Mouse (Mus musculus): Measurements from ENCODE around the gene Cacna2d3.
A peak's percentile ranks its signal among the peaks of the same experiment; 100 is the strongest.

The Cacna2d3 gene

GRCm38 (mm10) chr14:29382786-29383185 is 338.9 kb downstream of the Cacna2d3 start:
- DNase-seq, result peak; percentile 27 to 56

GRCm38 (mm10) chr14:29366911-29367310 is 354.8 kb downstream of the Cacna2d3 start:
- DNase-seq, result peak; percentile 45 to 70

GRCm38 (mm10) chr14:29362448-29362847 is 359.2 kb downstream of the Cacna2d3 start:
- DNase-seq, result no peak

GRCm38 (mm10) chr14:29350627-29351026 is 371.0 kb downstream of the Cacna2d3 start:
- no peak for DNase-seq

GRCm38 (mm10) chr14:29341581-29341980 is 380.1 kb downstream of the Cacna2d3 start:
- DNase-seq, result no peak

- no peak for DNase-seq
Measured at GRCm38 (mm10) chr14:29340728-29341127, 380.9 kb downstream of the Cacna2d3 start.

- DNase-seq, result no peak
Measured at GRCm38 (mm10) chr14:29334897-29335296, 386.8 kb downstream of the Cacna2d3 start.

DNA sequence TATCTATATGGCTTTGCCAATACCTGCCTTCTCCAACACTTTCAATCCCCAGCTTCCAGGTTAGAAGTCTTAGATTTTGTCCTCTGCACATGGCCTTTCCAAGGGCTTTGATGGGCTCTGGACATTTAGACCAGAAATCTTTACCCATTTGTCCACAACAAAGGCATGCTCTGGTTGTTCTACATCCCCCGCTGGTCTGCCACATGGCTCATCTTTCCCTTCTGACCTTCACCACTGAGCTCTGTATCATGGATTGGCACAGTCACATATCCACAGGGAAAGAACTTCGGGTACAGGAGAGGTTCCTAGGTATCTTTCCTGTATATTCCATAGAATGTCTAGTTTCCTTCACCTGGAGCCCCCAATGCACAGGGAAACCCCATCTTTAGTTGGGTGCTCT is 387.4 kb downstream of the Cacna2d3 start:
- no peak for DNase-seq

- no peak for DNase-seq
Measured at GRCm38 (mm10) chr14:29324430-29324782, 397.3 kb downstream of the Cacna2d3 start.

DNA sequence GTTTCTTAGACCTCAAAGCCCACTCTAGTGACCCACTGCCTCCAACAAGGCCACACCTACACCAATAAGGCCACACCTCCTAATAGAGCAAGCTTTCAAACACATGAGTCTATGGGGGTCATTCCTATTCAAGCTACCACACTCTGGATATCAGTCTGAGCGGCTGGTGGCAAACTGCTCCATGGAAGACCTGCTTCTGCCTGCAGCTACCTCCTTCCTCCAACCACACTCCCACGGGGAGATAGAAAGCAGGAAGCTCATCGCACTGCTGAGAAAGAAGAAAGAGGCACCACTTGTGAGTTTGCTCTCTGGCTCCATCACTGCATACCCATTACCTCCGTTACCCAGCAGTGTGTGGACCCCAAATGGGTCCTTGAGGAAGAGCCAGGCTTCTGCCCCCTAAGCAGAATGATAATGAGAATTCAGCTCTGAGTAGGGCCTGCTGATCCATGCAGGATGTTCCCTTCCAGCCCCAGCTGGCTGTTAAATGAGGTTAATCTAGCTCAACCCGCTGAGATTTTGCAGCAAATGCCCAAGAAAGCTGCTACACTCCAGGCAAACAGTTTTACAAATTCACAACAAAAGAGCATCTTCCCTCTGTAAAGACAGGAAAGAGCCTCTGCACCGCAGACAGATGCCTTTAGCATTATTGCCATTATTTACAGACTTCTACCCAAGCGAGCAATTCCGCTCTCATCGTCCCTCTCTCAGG is 397.8 kb downstream of the Cacna2d3 start:
- DNase-seq, result no peak

GRCm38 (mm10) chr14:29313431-29313830 is 408.2 kb downstream of the Cacna2d3 start:
- DNase-seq, result no peak

DNA sequence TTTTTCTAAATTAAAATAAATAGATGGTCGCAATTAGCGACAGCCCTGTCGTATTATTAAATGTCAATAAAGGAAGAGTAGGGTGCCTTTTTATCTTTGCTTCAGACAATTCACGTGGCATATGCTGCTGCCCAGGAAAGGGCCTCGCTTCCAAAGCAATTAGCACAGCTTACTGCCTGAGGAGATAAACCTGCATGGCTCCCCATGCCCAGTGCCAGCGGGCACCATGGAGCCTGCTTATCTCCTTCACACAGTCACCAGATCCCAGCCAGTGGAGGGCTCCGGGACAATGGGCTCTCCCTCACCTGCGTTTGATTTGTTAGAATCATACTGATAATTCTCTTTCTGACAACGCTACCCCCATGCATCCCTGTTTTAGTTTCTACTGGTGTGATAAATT is 416.0 kb downstream of the Cacna2d3 start:
- DNase-seq, result no peak

DNA sequence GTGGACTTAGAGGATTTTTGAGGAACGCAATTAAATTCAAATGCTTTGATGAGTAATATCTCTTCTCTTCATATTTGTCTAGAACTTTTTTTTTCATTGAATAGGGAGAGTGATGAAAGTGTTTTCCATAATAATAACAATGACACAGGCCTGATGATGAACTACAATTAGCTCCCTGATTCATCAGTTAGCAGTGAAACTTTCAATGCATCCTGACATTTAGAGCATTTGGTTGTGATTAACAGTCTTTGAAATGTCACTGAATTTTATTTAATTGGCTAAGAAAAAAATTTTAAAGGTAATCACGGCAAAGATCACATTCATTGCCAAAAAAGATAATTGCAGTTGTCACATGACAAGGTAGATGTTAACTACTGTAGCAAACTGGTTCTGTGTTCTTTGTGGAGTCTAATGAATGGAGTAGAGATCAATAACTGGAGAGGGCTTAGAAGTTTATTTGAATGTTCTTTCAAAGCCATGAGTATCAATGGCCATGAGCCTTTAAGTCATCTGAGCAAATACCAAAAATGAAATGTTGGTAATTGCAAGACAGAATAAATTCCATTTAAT is 425.4 kb downstream of the Cacna2d3 start:
- DNase-seq, result no peak

DNA sequence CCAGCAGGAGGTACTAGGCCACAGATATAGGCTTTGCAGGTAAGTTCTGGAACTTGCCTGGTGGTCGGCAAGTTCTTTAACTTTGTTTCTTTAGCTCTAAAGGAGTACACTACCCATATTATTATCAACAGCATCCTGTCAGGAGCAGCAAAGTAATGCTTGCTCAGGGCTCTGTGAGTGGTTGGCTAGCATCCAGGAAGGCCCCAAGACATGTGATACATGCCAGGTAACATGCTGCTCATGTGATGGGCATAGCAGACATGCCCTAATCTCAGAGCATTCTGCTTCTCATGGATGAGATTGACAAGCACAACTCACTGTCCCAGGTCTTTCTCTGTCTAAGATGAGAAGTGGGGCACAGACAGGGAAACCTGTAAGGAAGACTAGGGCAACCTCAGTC is 442.8 kb downstream of the Cacna2d3 start:
- DNase-seq, result no peak

GRCm38 (mm10) chr14:29278401-29278800 is 443.3 kb downstream of the Cacna2d3 start:
- DNase-seq, result no peak

GRCm38 (mm10) chr14:29277701-29278100 is 444.0 kb downstream of the Cacna2d3 start:
- no peak for DNase-seq

- DNase-seq, result no peak
Measured at GRCm38 (mm10) chr14:29273890-29274289, 447.8 kb downstream of the Cacna2d3 start.

DNA sequence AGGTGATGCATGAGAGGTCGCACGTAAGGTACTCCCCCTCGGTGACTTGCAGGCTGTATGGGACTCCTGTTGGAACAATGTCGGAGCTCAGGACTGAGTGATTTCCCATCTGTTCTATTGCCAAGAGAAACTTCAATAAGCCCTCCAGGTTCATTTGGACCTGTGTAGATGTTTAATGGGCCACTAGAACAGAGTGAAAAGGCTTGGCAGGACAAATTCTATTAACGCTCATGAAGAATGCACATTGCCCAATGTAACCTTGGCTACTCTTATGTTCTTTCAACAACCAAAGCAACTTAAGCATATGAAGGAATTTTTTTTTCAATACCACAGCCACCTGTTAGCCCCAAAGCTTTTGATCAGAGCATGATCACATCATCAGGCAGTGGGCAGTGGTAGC is 451.1 kb downstream of the Cacna2d3 start:
- no peak for DNase-seq

DNA sequence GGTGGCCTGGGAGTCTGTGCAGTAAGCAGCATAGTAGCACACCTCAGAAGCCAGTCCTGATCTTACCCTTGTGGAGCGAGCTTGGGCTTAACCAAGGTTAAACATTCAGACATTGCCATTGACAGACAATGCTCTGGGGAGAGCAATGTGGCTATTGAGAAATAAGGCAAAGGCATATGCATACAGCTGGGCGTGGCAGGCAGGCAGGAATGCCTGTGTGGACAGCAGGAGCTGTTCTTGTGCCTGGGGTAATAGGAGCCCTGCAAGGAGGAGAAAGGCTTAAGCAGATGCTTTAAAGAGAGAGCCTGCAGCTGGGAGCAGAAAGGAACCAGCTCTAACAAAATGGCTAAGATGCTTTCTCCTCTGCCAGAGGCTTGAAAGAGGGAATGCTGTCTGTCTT is 451.8 kb downstream of the Cacna2d3 start:
- DNase-seq, result no peak

- no peak for DNase-seq
Measured at GRCm38 (mm10) chr14:29268609-29269008, 453.1 kb downstream of the Cacna2d3 start.

- peak in 1 of 2 experiments; percentile 43 for DNase-seq
Measured at GRCm38 (mm10) chr14:29267233-29267874, 454.3 kb downstream of the Cacna2d3 start.

DNA sequence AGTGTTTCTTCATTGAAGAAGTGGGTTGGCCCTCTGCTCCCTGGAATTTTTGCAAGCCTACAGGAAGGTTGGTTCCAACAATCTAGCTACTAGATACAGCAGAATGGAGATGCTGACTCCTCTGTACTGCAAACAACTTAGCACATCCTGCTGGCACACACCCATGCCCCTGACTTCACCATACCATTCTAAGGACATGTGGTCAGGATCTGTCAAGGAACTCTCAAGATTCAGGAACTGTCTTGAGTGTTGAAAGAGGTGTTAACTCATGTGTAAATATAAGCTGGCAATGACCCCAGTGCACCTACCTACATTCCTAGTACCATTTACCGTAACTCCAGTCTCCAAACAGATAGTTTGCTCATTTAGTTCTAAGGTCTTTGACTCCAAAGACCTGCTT is 461.0 kb downstream of the Cacna2d3 start:
- DNase-seq, result no peak

- DNase-seq, result peak in 1 of 2 experiments; percentile 39
Measured at GRCm38 (mm10) chr14:29243516-29243915, 478.1 kb downstream of the Cacna2d3 start.

GRCm38 (mm10) chr14:29238446-29238845 is 483.2 kb downstream of the Cacna2d3 start:
- DNase-seq, result no peak
